Mouse (Mus musculus) brain, embryonic 14.5 days (tissue): ENCODE data around the gene Pnkd.

Experiments
- CTCF ChIP-seq: fragments of 200-500 bp; IDR thresholded peaks from 2 replicates; pipeline ENCODE4 v1.5.1; 2012; ENCODE audit warnings: inconsistent platforms, mild to moderate bottlenecking, moderate library complexity, borderline replicate concordance; ENCODE audit not compliant: insufficient read depth, insufficient read length; ENCODE audit errors: extremely low read depth
- POLR2A ChIP-seq: fragments of 200-500 bp; IDR thresholded peaks from 2 replicates; pipeline ENCODE4 v1.6.1; 2012; ENCODE audit warnings: mild to moderate bottlenecking, inconsistent platforms, borderline replicate concordance; ENCODE audit not compliant: poor library complexity, insufficient read depth, insufficient read length, severe bottlenecking; ENCODE audit errors: extremely low read depth

DNA sequence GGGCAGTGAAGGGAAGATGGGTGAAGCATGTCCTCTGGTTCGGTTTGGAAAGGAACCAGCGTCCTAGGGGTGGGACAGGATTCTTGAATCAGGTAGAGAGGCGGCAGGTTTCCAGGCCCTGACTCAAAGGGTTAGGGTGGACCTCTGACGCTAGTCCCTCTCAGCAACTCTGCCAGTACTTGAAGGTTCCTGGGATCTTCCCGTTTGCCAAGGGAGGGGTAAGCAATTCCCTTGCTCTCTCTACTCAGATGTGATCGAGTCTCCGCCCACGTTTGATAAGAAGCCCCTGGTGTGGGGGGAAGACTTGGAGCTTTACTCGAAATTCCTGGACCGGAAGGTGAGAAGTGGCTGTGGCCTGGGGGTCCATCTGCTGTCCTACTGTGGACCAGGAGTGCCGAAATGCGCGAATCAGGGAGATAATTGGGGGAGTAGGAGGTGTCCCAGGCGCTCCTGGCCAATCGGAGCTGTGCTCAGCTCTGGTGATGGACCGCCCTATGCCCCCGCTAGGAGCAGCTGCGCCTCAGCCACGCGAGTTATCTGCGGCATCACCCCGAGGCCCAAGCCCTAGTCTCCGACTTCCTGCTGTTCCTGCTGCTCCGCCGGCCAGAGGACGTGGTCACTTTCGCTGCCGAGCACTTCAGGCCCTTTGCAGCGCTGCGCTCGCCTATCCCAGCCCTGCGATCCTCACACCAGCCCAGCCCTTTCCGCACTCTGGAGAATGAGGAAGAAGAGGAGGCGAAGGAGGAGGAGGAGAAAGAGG, 83.3 kb downstream of the Pnkd start:
- no peak for TF ChIP-seq CTCF
- no peak for TF ChIP-seq POLR2A
